23 mouse cellular contexts compared by ENCODE assay signal in genomic region chr1:51882752-51883151, GRCm38 (mm10). TPM values are rescaled to one million over a fixed set of nuclear protein-coding genes. Genes with fewer than 3 reads are reported as not detected.
DNase-seq lines count a peak whose midpoint lies in the region; ATAC-seq and TF ChIP-seq lines count a peak whose summit lies in the region.
"Had no signal": no experiment of that assay in that cellular context is flagged by ENCODE, and none has a peak within 500 bp of the region (broad histone marks: within the 10 kb centered on the region; RNA-seq: fewer than 3 reads in every experiment).

No protein-coding gene starts in this region.

- no peak overlapping the region for H3K4me3 ChIP-seq in lung, postnatal 0 days (ENCODE audit: low read depth, low read length)
- no peak overlapping the region for H3K4me3 ChIP-seq in lung, adult 2 months (replicated peaks; ENCODE audit: extremely low read depth, low read depth, low read length)
- no peak overlapping the region for H3K4me3 ChIP-seq in CH12.LX (replicated peaks in 1 of 3; ENCODE audit: low read depth in 2 of 3, low read length in 2 of 3, poor library complexity in 1 of 3)
- H3K4me3 ChIP-seq: gastrocnemius, adult 2 months; heart, adult 2 months; hindbrain, embryonic 12.5 days; hindbrain, embryonic 15.5 days had no signal

- no peaks in the 10 kb centered on the region for H3K27me3 ChIP-seq in lung, postnatal 0 days (replicated peaks; ENCODE audit: insufficient read depth, low read length)
- no peaks in the 10 kb centered on the region for H3K27me3 ChIP-seq in CH12.LX (replicated peaks)
- H3K27me3 ChIP-seq: hindbrain, embryonic 12.5 days; hindbrain, embryonic 15.5 days; Patski had no signal

- peak; percentile 75 for ATAC-seq in lung, postnatal 0 days
- peak; percentile 90 for ATAC-seq in megakaryocyte, adult 5-6 weeks (ENCODE audit: poor library complexity, severe bottlenecking)
- ATAC-seq: forebrain, embryonic 14.5 days; forebrain, postnatal 0 days; Patski had no signal

- no peak overlapping the region for H3K9ac ChIP-seq in lung, postnatal 0 days (replicated peaks; ENCODE audit: low read depth)
- no peak overlapping the region for H3K9ac ChIP-seq in CH12.LX (ENCODE audit: insufficient read depth, low read depth)
- H3K9ac ChIP-seq: forebrain, postnatal 0 days; hindbrain, embryonic 12.5 days; hindbrain, embryonic 15.5 days had no signal

- in situ Hi-C loops in CH12.LX (cut with MboI; ENCODE audit: low pct_ligation_motif_present, low pct_unique_long_range_greater_than_20kb, low sequenced_read_pairs), result no loop called here

- TF ChIP-seq EP300 in lung, postnatal 0 days (IDR thresholded peaks at IDR 0.05), result peak; percentile 39
- TF ChIP-seq EP300 in CH12.LX (IDR thresholded peaks at IDR 0.05; ENCODE audit: low read length), result 0 out of 2 replicates have a peak, but pooled peaks have one; percentile 9

- peaks cover 5% of the 10 kb centered on the region; the same call in 1 of the 2 replicates for H3K36me3 ChIP-seq in lung, postnatal 0 days (ENCODE audit: insufficient read depth, low read length)
- H3K36me3 ChIP-seq in CH12.LX (replicated peaks in 1 of 2; ENCODE audit: control insufficient read depth in 1 of 2, insufficient read depth in 1 of 2, low read length in 1 of 2), result no peaks in the 10 kb centered on the region
- H3K36me3 ChIP-seq: G1E; hindbrain, embryonic 15.5 days had no signal

- DNase-seq in adrenal gland, postnatal 14 days, result peak; percentile 12
- no peak for DNase-seq in adrenal gland, postnatal 36 days
- peak; percentile 74 for DNase-seq in lung, postnatal 0 days (ENCODE audit: low spot score)
- no peak for DNase-seq in lung, adult 2 months
- DNase-seq in CH12.LX (ENCODE audit: extremely low read depth), result no peak
- no peak for DNase-seq in urinary bladder, adult 18-20 months (ENCODE audit: low spot score in 2 of 2)
- no peak for DNase-seq in gastrocnemius, postnatal 25 days
- DNase-seq: adrenal gland, postnatal 10 days; cerebellum, adult 11-12 months; cerebellum, adult 8-10 months; cerebellum, postnatal 10 days; cerebellum, postnatal 36 days; forebrain, postnatal 0 days; gastrocnemius, adult 2 months; gastrocnemius, postnatal 14 days; heart, adult 2 months had no signal

- dilution Hi-C loops in CH12.LX (cut with MboI; ENCODE audit: extremely low pct_ligation_motif_present, extremely low pct_unique_long_range_greater_than_20kb, low sequenced_read_pairs), result no loop called here

- 70% methylated on average over 10 of the region's 10 CpGs for WGBS in lung, postnatal 0 days
- WGBS in lung, adult 2 months, result 75% methylated on average over 10 of the region's 10 CpGs

- H3K79me2 ChIP-seq in CH12.LX (replicated peaks; ENCODE audit: control insufficient read depth, extremely low read depth, insufficient read depth, poor library complexity, severe bottlenecking), result no peaks in the 10 kb centered on the region

- no peak for TF ChIP-seq RAD21 in CH12.LX (IDR thresholded peaks at IDR 0.05; ENCODE audit: low read depth, low read length)

- TF ChIP-seq POLR2A in lung, adult 2 months (IDR thresholded peaks at IDR 0.05; ENCODE audit: borderline replicate concordance, extremely low read depth, low read depth, low read length), result no peak
- no peak for TF ChIP-seq POLR2A in CH12.LX (IDR thresholded peaks at IDR 0.05; ENCODE audit: low read depth, low read length)

- H3K27ac ChIP-seq in lung, postnatal 0 days (ENCODE audit: low read length), result no peak overlapping the region
- no peak overlapping the region for H3K27ac ChIP-seq in CH12.LX (ENCODE audit: insufficient read depth, low read depth)
- H3K27ac ChIP-seq: gastrocnemius, adult 2 months; heart, adult 2 months; hindbrain, embryonic 12.5 days; hindbrain, embryonic 15.5 days had no signal

- peaks cover 15% of the 10 kb centered on the region; the same call in 1 of the 2 replicates for H3K4me1 ChIP-seq in lung, postnatal 0 days (ENCODE audit: insufficient read depth, low read depth, low read length)
- H3K4me1 ChIP-seq in lung, adult 2 months (ENCODE audit: control insufficient read depth, insufficient read depth, low read length), result peaks cover 14% of the 10 kb centered on the region
- 0 out of 4 replicates have a peak, but pooled peaks cover 0 to 4% of the 10 kb centered on the region in 2 experiments for H3K4me1 ChIP-seq in CH12.LX (ENCODE audit: control insufficient read depth in 1 of 2, insufficient read depth in 2 of 2)

- H3K9me3 ChIP-seq in lung, postnatal 0 days (ENCODE audit: low read length), result no peaks in the 10 kb centered on the region
- no peaks in the 10 kb centered on the region for H3K9me3 ChIP-seq in CH12.LX (replicated peaks; ENCODE audit: low read length)
- H3K9me3 ChIP-seq: G1E; hindbrain, embryonic 12.5 days; hindbrain, embryonic 15.5 days had no signal

- H3K4me2 ChIP-seq in lung, postnatal 0 days (replicated peaks; ENCODE audit: low read depth, low read length), result no peak overlapping the region
- no peak overlapping the region for H3K4me2 ChIP-seq in CH12.LX (ENCODE audit: insufficient read depth, low read depth, poor library complexity, severe bottlenecking)
- H3K4me2 ChIP-seq: heart, embryonic 11.5 days; hindbrain, embryonic 12.5 days; hindbrain, embryonic 15.5 days had no signal

- no peak for TF ChIP-seq CTCF in lung, postnatal 0 days (IDR thresholded peaks at IDR 0.05)
- TF ChIP-seq CTCF in lung, adult 2 months (IDR thresholded peaks at IDR 0.05; ENCODE audit: insufficient read depth, low read length), result no peak
- TF ChIP-seq CTCF in CH12.LX (conservative IDR thresholded peaks at IDR 0.05 in 1 of 2, IDR thresholded peaks at IDR 0.05 in 1 of 2; ENCODE audit: low read depth in 2 of 2, low read length in 2 of 2), result no peak

TF ChIP-seq in CH12.LX, 34 proteins besides CTCF, POLR2A, EP300 and RAD21:
- TF ChIP-seq KAT2A (IDR thresholded peaks at IDR 0.05; ENCODE audit: insufficient replicate concordance, low read length), result no peak
- 0 out of 2 replicates have a peak, but pooled peaks have one; percentile 29 for TF ChIP-seq IRF4 (IDR thresholded peaks at IDR 0.05; ENCODE audit: low read depth, low read length)
TF ChIP-seq in CH12.LX: peak in this region for 1.

RNA-seq across cellular contexts. Expression of gene Myo1b, which starts 33.1 kb away (rescaled TPM):
- 88.4 and 101 TPM in 2 replicates for total RNA-seq in adrenal gland, postnatal 14 days (2021)
- total RNA-seq in adrenal gland, postnatal 36 days (2021), result 10 to 100 TPM; 63.2 to 64.2 TPM
- 108 and 132 TPM in 2 replicates for polyA plus RNA-seq in lung, postnatal 0 days (2015; fragmentation: Nextera tagmentation; extraction: Ambion mirVana)
- 32.9 and 54.1 TPM in 2 replicates for polyA plus RNA-seq in lung, adult 2 months (2012; rRNA removed)
- total RNA-seq in CH12.LX (2012; rRNA removed), result not detected in 2 replicates
- 0.07 and 0.47 TPM in 2 replicates for total RNA-seq in CH12.LX (2014; rRNA removed)
- polyA plus RNA-seq in CH12.LX (2012; ENCODE audit: insufficient read length, low read depth), result 0.07 TPM in 1 of 2 replicates, not detected in the other
- total RNA-seq in megakaryocyte, adult 5-6 weeks (2015), result 0.07 and 1.8 TPM in 2 replicates
- 1.2 and 1.8 TPM in 2 replicates for total RNA-seq in megakaryocyte, adult 5-6 weeks (2017)
- 10 to 100 TPM; 10.7 to 14.6 TPM for total RNA-seq in gastrocnemius, postnatal 25 days (2021)
- polyA plus RNA-seq: G1E had no signal

Comparison
In these comparisons a context has a peak if more than half of its experiments do, and no peak if none do; other contexts are left out.
1. DNase-seq: peak in adrenal gland, postnatal 14 days (single experiment) and lung, postnatal 0 days (single experiment); none in adrenal gland, postnatal 36 days (0 of 2), lung, adult 2 months (single experiment), CH12.LX (single experiment), urinary bladder, adult 18-20 months (0 of 2) and gastrocnemius, postnatal 25 days (single experiment).
2. RNA of gene Myo1b, which starts 33.1 kb away (total RNA-seq): 88.4 to 101 TPM in adrenal gland, postnatal 14 days, 63.2 to 64.2 TPM in adrenal gland, postnatal 36 days and 10.7 to 14.6 TPM in gastrocnemius, postnatal 25 days; 0.07 to 1.8 TPM in megakaryocyte, adult 5-6 weeks and 0.07 to 0.47 TPM in CH12.LX; every median in the first group is over 4 times any median in the second.